Mouse (Mus musculus) kidney, adult 2 months (tissue): Measurements from ENCODE around the gene Ldb1. TPM values are rescaled to one million over a fixed set of nuclear protein-coding genes. Genes with fewer than 3 reads are reported as not detected.

Experiments
- DNase-seq: peaks from one replicate; pipeline ENCODE4 v3.0.0; 2021
- H3K27ac ChIP-seq: fragments of 200-500 bp; 2 replicates; pipeline ENCODE4 v1.5.1; 2012; ENCODE audit warnings: low read depth, low read length, control low read depth, inconsistent platforms; ENCODE audit not compliant: insufficient read depth
- H3K27me3 ChIP-seq: fragments of 200-500 bp; replicated peaks from 2 replicates; pipeline ENCODE4 v1.6.1; 2012; ENCODE audit warnings: mild to moderate bottlenecking, moderate library complexity, low read length, inconsistent platforms; ENCODE audit not compliant: control insufficient read depth, insufficient read depth
- H3K36me3 ChIP-seq: fragments of 200-500 bp; 2 replicates; pipeline ENCODE4 v1.6.1; 2012; ENCODE audit warnings: mild to moderate bottlenecking, moderate library complexity, low read length, inconsistent platforms; ENCODE audit not compliant: control insufficient read depth, insufficient read depth
- H3K4me1 ChIP-seq: fragments of 200-500 bp; 2 replicates; pipeline ENCODE4 v1.6.1; 2011; ENCODE audit warnings: low read length; ENCODE audit not compliant: control insufficient read depth, insufficient read depth
- H3K4me3 ChIP-seq: fragments of 200-500 bp; 2 replicates; pipeline ENCODE4 v1.5.1; 2011; ENCODE audit warnings: mild to moderate bottlenecking, low read depth, low read length, control low read depth; ENCODE audit not compliant: insufficient read depth
- CTCF ChIP-seq: fragments of 200-500 bp; conservative IDR thresholded peaks from 2 replicates; pipeline ENCODE4 v1.5.1; 2011; ENCODE audit warnings: low read depth, mild to moderate bottlenecking, control low read depth, low read length, moderate library complexity, mixed read lengths; ENCODE audit not compliant: insufficient read depth, insufficient read length
- POLR2A ChIP-seq: fragments of 200-500 bp; IDR thresholded peaks from one replicate; pipeline ENCODE4 v1.6.1; 2011; ENCODE audit warnings: low read depth, low read length, control low read depth
- WGBS: fragments of 180-500 bp; shearing (Covaris S2); methylation state at CpG from one replicate; pipeline ENCODE4 v1.1.7; 2018; 5-methylcytosine and 5-hydroxymethylcytosine counted together
- polyA plus RNA-seq: library from polyadenylated mRNA; depleted of rRNA; stranded (reverse); fragments of >200 nt; gene quantifications from 2 replicates; pipeline ENCODE4 v1.2.3, GENCODE M21; 2012

Ldb1 gene
- polyA plus RNA-seq, 1 experiment = 107 TPM

DNA sequence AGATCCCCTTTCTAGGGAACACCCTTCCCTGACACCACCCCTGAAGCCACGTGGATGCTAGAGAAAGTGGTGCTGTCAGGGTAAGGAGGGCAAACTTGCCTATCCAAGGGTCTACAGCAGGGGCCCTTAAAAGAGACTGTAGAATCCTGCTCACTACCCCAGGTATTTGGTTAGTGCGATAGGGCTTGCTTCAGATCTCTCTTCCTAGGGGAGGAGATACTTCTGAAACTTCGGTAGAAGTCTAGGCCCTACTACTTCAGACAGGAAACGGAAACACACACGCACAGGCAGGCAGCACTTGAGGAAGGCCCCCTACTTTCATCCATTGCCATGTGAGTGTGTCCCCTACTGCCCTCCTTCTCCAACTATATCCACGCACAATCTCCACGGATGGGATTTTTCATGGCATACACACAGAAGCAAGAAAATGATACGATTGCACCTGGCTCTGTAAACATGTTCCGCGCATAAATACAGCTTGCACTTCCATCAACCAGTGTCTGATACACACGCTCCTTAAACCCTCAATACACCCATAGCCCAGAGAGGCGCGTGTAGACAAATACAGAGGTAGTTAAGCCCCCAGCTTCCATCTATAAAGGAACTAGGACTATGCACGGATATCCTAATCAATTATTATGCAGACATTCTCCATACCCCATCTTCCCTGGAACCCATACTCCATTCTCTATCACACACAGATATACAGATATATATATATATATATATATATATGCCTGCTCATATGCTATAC is 4.7 kb downstream of the Ldb1 start:
- Histone ChIP-seq H3K36me3 (peaks cover under 1% of the 10 kb centered on the region; the same call in 1 of the 2 replicates), H3K4me1 (peaks cover 48% of the 10 kb centered on the region), H3K27ac (peak overlapping the region; percentile 87), H3K4me3 (peak overlapping the region; percentile 67; the same call in 1 of the 2 replicates), H3K27me3 (no peaks in the 10 kb centered on the region)
- 36% methylated on average over 14 of the region's 14 CpGs for WGBS
- TF ChIP-seq CTCF (no peak), POLR2A (no peak)
- DNase-seq = no peak

DNA sequence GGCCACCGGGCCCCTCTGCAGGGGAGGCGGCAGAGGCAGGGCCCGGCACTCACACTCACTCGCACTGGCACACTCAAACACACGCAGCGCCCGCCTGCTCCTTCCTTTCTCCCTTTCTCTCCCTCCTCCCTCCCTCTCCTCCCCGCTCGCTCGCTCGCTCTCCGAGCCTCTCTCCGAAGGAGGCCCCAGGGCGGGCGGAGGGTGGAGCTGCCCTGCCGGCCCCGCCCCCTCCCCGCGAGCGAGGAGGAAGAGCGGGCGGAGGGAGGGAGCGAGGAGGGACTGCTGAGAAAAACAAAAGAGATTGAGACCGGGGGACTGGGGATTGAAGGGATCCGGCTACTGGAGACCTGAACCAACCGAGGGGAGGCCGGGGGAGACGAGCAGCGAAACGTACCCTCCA is 5.5 kb downstream of the Ldb1 start:
- Histone ChIP-seq H3K4me1 (peaks cover 48% of the 10 kb centered on the region), H3K4me3 (peak overlapping the region; percentile 67), H3K27ac (peak overlapping the region; percentile 87), H3K27me3 (no peaks in the 10 kb centered on the region), H3K36me3 (peaks cover 4% of the 10 kb centered on the region; the same call in 1 of the 2 replicates)
- 2% methylated on average over 26 of the region's 30 CpGs for WGBS
- peak; percentile 91 for DNase-seq
- TF ChIP-seq CTCF = no peak
- TF ChIP-seq POLR2A = no peak

DNA sequence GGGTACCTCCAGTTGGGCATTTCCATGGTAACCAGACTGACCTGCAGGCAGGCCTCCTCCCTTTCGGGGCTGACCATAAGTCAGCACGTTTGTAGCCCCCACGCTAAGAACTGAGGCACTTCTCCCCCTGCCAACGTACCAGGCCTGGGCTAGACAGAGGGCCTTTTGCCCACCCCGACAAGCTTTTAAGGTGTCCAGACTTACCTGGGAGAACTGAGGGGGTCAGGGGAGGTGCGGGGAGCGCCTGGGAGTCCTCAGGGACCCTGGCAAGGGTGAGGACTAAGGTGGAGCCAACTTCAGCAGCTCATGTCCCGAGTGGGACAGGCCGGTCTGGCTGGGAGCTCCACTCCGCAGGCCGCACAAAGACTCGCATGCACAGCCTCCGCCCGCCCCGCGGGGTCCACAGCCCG is 6.2 kb downstream of the Ldb1 start:
- H3K4me1 ChIP-seq = peaks cover 44% of the 10 kb centered on the region
- H3K4me3 ChIP-seq = peak overlapping the region; percentile 64
- TF ChIP-seq CTCF (no peak), POLR2A (no peak)
- DNase-seq = no peak
- peaks cover 4% of the 10 kb centered on the region; the same call in 1 of the 2 replicates for H3K36me3 ChIP-seq
- 3% methylated on average over 17 of the region's 17 CpGs for WGBS
- H3K27ac ChIP-seq = no peak overlapping the region
- H3K27me3 ChIP-seq = no peaks in the 10 kb centered on the region

DNA sequence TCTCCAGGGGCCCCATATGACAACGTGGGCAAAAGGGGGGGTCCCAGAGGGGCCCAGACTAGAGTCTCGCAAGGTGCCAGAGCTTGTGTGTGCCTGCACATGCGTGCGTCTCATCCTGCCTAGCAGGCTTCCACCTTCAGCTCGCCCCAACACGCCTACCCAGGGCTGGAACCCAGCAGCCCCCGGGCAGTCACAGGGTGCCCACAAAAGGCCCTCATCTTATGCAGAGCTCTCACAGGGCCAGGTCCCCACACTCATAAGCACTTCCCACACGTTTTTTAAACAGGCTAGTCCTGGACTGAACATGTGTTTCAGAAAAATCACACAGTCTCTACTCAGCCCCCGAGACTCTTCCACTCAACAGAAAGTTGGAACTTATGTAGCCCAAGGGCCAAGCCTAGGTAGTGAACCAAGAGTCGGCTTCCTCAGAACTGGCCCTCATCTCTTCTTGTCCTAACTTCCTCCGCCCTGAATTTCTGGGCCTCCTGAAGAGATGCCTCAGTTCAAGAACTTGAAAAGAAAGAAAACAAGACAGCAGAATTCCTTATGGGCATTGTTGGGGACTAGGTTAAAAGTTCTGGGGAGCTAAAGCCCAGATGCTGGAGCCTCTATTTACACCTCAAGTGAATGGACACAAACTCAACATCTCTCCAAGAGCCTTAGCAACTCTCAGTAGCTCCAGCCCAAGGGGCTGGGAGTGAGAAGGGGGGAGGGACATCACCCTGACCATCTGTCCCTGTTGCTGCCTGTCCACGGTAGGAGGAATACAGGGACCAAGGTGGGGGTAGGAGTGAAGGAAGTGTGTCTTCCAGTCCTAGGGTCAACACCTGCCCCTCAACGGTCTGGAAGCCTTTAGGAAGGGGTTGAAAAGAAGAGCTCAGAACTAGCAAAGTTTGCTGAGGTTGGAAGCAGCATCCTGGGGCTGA is 6.8 kb downstream of the Ldb1 start:
- H3K4me3 ChIP-seq = peak overlapping the region; percentile 64; the same call in 1 of the 2 replicates
- no peak overlapping the region for H3K27ac ChIP-seq
- no peaks in the 10 kb centered on the region for H3K27me3 ChIP-seq
- TF ChIP-seq CTCF (no peak), POLR2A (no peak)
- no peak for DNase-seq
- H3K4me1 ChIP-seq = peaks cover 37% of the 10 kb centered on the region
- peaks cover 8% of the 10 kb centered on the region for H3K36me3 ChIP-seq
- 29% methylated on average over 13 of the region's 13 CpGs for WGBS

DNA sequence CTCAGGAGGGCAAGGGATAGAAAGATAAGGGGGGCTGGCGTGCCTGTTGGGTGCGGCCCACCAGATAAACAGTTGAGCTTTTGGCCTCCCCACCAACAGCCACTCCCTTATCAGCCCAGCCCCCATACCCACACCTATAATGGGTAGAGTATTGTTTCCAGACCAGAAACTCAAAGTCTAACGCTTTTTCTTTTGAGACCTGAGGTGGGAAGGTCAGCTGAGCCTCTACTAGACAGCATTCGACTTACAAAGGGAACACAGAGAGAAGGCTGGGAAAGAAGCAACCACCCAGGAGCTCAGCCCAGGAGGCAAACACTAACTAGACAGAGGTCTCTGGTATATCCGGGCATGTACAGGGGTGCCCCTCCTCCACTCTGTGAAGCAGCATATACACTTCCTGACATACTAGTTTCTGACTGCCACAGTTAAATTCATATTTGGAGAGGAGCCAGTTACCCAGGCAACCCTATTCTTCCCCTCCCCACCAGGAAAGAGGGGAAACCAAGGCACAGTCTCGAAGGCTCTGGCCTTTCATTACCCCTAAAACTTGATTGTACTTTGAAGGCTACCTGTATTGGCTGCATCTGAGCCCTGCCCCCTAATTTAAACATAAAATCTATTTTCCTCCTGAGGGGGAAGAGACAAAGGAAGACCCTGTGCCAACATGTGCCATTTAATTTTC is 7.6 kb downstream of the Ldb1 start:
- Histone ChIP-seq H3K4me1 (peaks cover 29% of the 10 kb centered on the region), H3K36me3 (peaks cover 8% of the 10 kb centered on the region), H3K4me3 (no peak overlapping the region), H3K27me3 (no peaks in the 10 kb centered on the region), H3K27ac (no peak overlapping the region)
- no peak for DNase-seq
- WGBS = 44% methylated on average over 6 of the region's 6 CpGs
- no peak for TF ChIP-seq POLR2A
- no peak for TF ChIP-seq CTCF

DNA sequence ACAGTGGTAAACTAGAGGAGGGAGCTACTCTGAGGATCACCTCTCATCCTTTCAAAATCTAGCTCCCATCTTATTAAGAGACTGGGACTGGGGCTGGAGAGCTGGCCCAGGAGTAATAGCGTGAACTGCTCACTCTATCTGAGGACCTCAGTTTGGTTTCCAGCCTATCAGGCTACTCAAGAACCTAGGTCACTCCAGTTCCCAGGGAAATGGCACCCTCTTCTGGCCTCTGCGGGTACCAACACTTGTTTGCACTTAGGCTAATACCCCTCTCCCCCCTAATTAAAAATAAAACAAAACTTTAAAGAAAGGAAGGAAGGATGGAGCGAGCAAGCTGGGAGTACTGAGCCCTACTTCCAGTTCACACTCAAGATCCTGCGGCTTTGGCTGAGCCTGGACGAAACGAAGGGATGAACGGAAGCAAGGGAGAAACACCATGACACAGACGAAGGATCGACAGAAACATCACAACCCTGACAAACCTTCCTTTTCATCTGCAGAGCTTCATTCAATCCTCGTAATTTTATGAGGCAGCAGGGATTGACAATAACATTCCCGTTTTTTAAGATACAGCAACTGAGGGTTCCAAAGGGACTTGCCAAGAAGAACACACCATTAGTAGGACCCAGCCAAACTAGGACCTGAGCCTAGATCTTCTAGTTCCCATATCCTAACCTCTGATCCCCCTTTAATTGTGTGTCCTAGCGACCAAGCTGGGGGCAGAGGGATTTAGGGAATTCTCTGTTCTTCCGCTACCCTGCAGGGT is 8.4 kb downstream of the Ldb1 start:
- H3K4me1 ChIP-seq = peaks cover 25% of the 10 kb centered on the region
- no peak for DNase-seq
- no peak for TF ChIP-seq POLR2A
- peak; percentile 28; the same call in 1 of the 2 replicates for TF ChIP-seq CTCF
- no peak overlapping the region for H3K4me3 ChIP-seq
- 81% methylated on average over 13 of the region's 13 CpGs for WGBS
- peaks cover 8% of the 10 kb centered on the region for H3K36me3 ChIP-seq
- no peak overlapping the region for H3K27ac ChIP-seq
- no peaks in the 10 kb centered on the region for H3K27me3 ChIP-seq
